Mouse (Mus musculus) erythroblast, embryonic 14.5 days (primary cell): ENCODE measurements around the gene Kcnk13.

Experiments
- GATA1 ChIP-seq: IDR thresholded peaks from 2 replicates; pipeline ENCODE4 v1.6.1; 2012; ENCODE audit warnings: low read length, inconsistent platforms, mixed read lengths
- TAL1 ChIP-seq: IDR thresholded peaks from 3 replicates; pipeline ENCODE4 v1.6.1; 2012; ENCODE audit warnings: low read length, inconsistent platforms, mixed read lengths

DNA sequence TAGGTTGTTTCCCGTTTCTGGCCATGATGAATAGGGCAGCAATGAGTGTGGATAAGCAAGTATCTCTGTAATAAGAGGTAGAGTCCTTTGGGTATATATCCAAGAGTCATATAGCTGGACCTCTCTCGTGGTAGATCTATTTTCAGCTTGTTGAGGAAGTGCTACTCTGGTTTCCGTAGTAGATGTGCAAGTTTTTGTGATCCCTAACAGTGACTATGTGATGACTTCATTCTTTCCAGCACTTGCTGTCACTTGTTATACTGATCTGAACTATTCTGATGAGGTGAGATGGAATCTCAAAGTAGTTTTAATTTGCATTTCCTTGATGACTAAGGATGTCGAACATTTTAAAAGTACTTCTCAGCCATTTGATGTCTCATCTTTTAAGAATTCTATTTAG is 15.2 kb downstream of the Kcnk13 start:
- TF ChIP-seq GATA1 (no peak), TAL1 (no peak)
